Mouse (Mus musculus) liver, postnatal 0 days (tissue): ENCODE data around the gene Dhrs13.

Source experiments
- CTCF ChIP-seq: sonication (generic); IDR thresholded peaks from 2 replicates; pipeline ENCODE4 v1.5.1; 2016; ENCODE audit warnings: antibody characterized with exemption, low read depth
- EP300 ChIP-seq: IDR thresholded peaks from 2 replicates; pipeline ENCODE4 v1.6.1; 2016; ENCODE audit warnings: antibody characterized with exemption, low read depth, mild to moderate bottlenecking

DNA sequence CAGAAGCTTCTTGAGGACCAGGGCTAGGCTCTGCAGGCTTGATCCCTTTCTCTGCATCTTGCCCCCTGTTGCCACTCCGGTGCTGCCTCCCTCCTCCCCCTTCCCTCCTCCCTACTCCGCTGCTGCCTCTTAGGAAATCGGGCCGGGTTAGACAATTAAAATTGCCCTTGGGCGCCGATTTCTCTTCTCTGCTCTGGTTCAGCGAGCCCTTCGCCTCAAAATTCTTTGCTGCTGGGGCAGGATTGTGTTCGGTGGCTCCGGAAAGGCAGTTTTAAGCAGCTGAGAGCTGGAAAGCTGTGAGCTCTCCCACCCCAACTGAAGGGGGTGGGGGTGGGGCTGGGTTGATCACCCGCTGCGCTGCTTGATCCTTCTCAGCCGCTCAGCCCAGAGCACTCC, 47.2 kb upstream of the Dhrs13 start:
- TF ChIP-seq EP300 (no peak), CTCF (no peak)
